Mouse (Mus musculus) limb, embryonic 10.5 days (tissue): ENCODE data around the gene Cptp. TPM values are rescaled to one million over a fixed set of nuclear protein-coding genes. Genes with fewer than 3 reads are reported as not detected.
A peak's percentile ranks its signal among the peaks of the same experiment; 100 is the strongest.

Experiments used
- DNase-seq: peaks from one replicate; pipeline ENCODE4 v3.0.0-alpha.2; 2017; ENCODE audit warnings: low spot score
- H3K27ac ChIP-seq: fragments of 300-500 bp; sonication (generic); 2 replicates; pipeline ENCODE4 v1.5.1; 2016; ENCODE audit warnings: mild to moderate bottlenecking
- H3K27me3 ChIP-seq: fragments of 300-500 bp; sonication (generic); 2 replicates; pipeline ENCODE4 v1.6.1; 2016; ENCODE audit warnings: low read depth, mild to moderate bottlenecking; ENCODE audit not compliant: poor library complexity, severe bottlenecking
- H3K36me3 ChIP-seq: fragments of 300-500 bp; sonication (generic); 2 replicates; pipeline ENCODE4 v1.6.1; 2016; ENCODE audit warnings: mild to moderate bottlenecking, moderate library complexity
- H3K4me1 ChIP-seq: fragments of 300-500 bp; sonication (generic); 2 replicates; pipeline ENCODE4 v1.6.1; 2016
- H3K4me3 ChIP-seq: fragments of 300-500 bp; sonication (generic); 2 replicates; pipeline ENCODE4 v1.5.1; 2016; ENCODE audit warnings: mild to moderate bottlenecking, moderate library complexity
- H3K9me3 ChIP-seq: fragments of 300-500 bp; sonication (generic); replicated peaks from 2 replicates; pipeline ENCODE4 v1.6.1; 2016; ENCODE audit warnings: mild to moderate bottlenecking
- WGBS: fragments of 180-500 bp; shearing (Covaris S2); methylation state at CpG from one replicate; pipeline ENCODE4 v1.1.7; 2016; 5-methylcytosine and 5-hydroxymethylcytosine counted together
- microRNA-seq: library from miRNA; unstranded; fragments of <30 nt; microRNA quantifications from one replicate; pipeline ENCODE4, GENCODE M21; 2017
- polyA plus RNA-seq: library from polyadenylated mRNA; unstranded; fragments of >200 nt; fragmentation: Nextera tagmentation; extraction: Ambion mirVana; gene quantifications from 2 replicates; pipeline ENCODE4 v1.2.1, GENCODE M21; 2016

Cptp gene
- polyA plus RNA-seq, 1 experiment from 2014 or later: 18.9 TPM

DNA sequence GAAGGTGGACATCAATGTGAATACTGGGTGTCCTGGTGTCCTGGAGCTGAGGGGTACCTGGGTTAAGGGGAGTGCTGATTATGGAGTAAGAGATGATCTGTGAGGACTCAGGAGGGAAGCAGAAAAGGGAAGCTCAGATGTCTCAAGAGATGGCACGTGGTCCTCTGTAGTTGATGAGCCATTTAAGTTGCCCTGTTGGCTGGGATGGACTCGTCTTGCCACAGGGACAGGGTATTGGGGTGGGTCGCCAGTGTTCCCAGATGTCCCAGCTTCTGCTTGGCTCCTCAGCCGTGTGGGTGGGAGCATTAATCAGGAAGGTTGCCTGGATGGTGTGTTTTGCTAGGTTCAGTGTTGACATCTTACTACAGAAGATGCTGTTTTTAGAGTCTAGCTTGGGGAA lies 36.0 kb downstream of the Cptp start:
- no peaks in the 10 kb centered on the region for H3K27me3 ChIP-seq
- H3K36me3 ChIP-seq: peaks cover 27% of the 10 kb centered on the region
- H3K9me3 ChIP-seq: no peaks in the 10 kb centered on the region
- H3K4me3 ChIP-seq: peak overlapping the region; percentile 81; the same call in 1 of the 2 replicates
- no peak overlapping the region for H3K27ac ChIP-seq
- peaks cover 34% of the 10 kb centered on the region for H3K4me1 ChIP-seq
- no peak for DNase-seq
- WGBS: 91% methylated on average over 4 of the region's 4 CpGs

DNA sequence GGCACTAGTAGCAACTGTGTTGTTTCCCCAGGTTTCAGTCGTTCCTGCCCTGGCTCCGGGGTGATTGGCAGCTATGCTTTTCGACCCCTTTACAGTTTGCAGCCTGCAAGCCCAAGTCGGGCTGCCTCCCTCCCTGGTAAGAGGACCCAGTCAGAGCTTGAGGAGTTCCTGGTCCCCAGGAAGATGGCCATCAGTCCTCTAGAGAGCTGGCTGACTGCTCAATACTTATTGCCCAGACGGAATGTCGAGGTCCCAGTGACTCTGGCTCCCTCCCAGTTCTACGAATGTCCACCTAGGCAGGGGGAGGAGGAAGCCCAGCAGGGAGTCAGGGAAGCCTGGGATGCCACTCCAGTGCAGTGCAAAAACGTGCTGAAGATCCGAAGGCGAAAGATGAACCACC lies 36.9 kb downstream of the Cptp start:
- Histone ChIP-seq H3K27me3 (no peaks in the 10 kb centered on the region), H3K4me3 (peak overlapping the region; percentile 81), H3K9me3 (no peaks in the 10 kb centered on the region), H3K4me1 (peaks cover 28% of the 10 kb centered on the region), H3K36me3 (peaks cover 36% of the 10 kb centered on the region), H3K27ac (peak overlapping the region; percentile 85)
- 56% methylated on average over 10 of the region's 10 CpGs for WGBS
- no peak for DNase-seq

DNA sequence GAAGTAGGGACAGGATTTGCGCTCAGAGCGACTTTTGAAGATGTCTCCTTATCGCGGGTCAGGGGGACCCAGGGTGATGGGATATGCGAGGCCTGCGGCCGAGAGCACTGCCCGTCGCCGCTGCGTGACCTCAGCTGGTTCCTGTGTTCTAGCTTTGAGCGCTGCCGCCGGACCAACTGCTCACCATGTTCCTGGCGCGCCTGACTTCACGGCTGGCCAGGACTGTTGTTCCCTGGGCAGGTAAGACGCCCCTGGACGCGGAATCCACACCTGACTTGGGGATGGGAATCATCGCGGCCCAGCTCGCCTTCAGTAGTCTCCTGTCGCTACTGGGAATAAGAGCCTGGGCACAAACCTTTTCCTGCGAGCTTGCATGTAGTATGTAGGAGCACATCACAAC lies 37.4 kb downstream of the Cptp start:
- Histone ChIP-seq H3K27ac (peak overlapping the region; percentile 85), H3K4me3 (peak overlapping the region; percentile 81), H3K36me3 (peaks cover 41% of the 10 kb centered on the region), H3K9me3 (no peaks in the 10 kb centered on the region), H3K4me1 (peaks cover 28% of the 10 kb centered on the region), H3K27me3 (no peaks in the 10 kb centered on the region)
- no peak for DNase-seq
- WGBS: under 1% methylated on average over 25 of the region's 25 CpGs

DNA sequence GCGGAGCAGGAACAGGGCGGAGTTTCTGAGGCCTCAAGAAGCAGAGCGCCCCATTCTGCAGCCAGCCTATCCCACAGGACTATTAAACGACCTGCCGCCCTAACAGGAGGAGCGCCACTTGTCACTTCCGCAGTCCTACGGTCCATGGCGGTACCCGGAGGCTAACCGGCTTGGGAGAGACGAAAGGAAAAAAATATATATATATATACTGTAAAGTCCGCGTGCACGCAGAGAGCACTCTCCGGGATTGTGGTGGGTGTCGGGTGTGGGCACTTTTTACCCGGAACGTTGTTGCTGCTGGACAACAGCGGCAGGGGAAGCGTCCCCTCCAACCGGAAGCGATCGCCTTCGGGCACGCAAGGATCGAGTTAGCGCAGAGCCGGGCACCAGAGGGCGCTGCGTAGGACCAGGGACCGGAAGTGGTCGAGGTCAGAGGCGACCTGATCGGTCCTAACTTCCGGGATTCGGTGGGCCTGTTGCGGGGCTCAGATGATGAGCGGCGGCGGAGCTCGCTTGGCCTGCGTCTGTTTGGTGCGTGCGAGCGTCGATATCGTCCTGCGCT lies 38.0 kb downstream of the Cptp start, which contains the start of gene Aurkaip1:
TSS of gene Aurkaip1 (plus strand) at position 68 of the 562 bp plus-strand sequence.
- no peaks in the 10 kb centered on the region for H3K27me3 ChIP-seq
- DNase-seq: peak; percentile 98
- no peaks in the 10 kb centered on the region for H3K9me3 ChIP-seq
- 0% methylated on average over 49 of the region's 49 CpGs for WGBS
- peaks cover 28% of the 10 kb centered on the region for H3K4me1 ChIP-seq
- peaks cover 46% of the 10 kb centered on the region for H3K36me3 ChIP-seq
- H3K4me3 ChIP-seq: peak within 1 kb of the TSS; percentile 81
- peak within 1 kb of the TSS; percentile 85 for H3K27ac ChIP-seq

DNA sequence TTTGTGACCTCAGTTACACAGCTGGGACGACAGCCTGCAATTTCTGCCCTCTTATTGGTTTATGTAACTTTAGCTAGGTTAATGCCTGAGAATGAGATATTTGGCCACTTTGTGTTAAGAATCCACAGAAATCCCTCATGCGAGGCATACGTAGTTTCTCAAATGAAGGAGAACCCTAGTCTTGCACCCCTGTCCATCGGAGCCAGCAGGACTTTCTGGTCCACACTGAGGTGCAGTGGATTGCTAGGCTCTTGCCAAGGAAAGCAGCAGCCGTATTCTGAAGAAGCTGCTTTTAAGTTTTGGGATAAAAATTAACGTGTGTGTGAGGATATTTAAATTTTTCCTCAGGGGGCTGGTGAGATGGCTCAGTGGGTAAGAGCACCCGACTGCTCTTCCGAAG lies 38.6 kb downstream of the Cptp start:
- Histone ChIP-seq H3K9me3 (no peaks in the 10 kb centered on the region), H3K27ac (no peak overlapping the region), H3K36me3 (peaks cover 53% of the 10 kb centered on the region), H3K4me1 (peaks cover 28% of the 10 kb centered on the region), H3K27me3 (no peaks in the 10 kb centered on the region), H3K4me3 (peak overlapping the region; percentile 81)
- DNase-seq: no peak
- whole genome bisulfite sequencing: 57% methylated on average over 8 of the region's 8 CpGs

DNA sequence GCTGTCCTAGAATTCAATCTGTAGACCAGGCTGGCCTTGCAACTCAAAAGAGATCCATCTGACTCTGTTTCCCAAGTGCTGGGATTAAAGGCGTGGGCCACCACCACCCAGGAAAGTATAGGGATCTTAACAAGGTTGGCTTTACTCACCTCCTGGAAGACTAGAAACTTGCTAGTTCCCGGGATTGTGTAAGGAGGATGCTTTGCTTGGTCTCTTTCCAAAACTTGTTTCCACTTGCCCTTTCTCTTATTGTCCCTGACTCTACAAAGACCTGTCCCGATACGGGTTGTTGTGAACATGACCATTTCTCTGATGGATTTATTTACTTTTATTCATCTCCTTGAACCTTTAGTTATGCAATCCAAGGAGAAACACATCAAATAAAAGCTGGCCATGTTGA lies 39.4 kb downstream of the Cptp start:
- DNase-seq: no peak
- Histone ChIP-seq H3K36me3 (peaks cover 58% of the 10 kb centered on the region), H3K4me3 (no peak overlapping the region), H3K27ac (no peak overlapping the region), H3K9me3 (no peaks in the 10 kb centered on the region), H3K27me3 (no peaks in the 10 kb centered on the region), H3K4me1 (peaks cover 28% of the 10 kb centered on the region)
- WGBS: 95% methylated on average over 4 of the region's 4 CpGs

DNA sequence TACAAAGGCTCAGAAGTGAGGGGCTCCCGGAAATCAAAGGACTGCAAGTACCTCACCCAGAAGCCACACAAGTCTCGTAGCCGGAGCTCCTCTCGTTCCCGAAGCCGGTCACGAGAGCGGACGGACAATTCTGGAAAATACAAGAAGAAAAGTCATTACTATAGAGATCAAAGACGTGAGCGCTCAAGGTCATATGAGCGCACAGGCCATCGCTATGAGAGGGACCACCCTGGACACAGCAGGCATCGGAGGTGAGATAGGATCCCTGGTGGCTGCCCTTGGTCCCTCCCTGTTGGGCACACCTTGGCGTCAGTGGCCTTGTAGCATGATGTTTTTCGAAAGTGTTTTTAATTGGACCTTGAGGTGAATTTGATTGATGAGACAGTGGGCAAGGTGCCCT lies 45.8 kb downstream of the Cptp start:
- Histone ChIP-seq H3K4me3 (no peak overlapping the region), H3K36me3 (peaks cover 100% of the 10 kb centered on the region), H3K4me1 (no peaks in the 10 kb centered on the region), H3K27ac (no peak overlapping the region), H3K9me3 (no peaks in the 10 kb centered on the region), H3K27me3 (no peaks in the 10 kb centered on the region)
- WGBS: 95% methylated on average over 16 of the region's 16 CpGs
- no peak for DNase-seq

DNA sequence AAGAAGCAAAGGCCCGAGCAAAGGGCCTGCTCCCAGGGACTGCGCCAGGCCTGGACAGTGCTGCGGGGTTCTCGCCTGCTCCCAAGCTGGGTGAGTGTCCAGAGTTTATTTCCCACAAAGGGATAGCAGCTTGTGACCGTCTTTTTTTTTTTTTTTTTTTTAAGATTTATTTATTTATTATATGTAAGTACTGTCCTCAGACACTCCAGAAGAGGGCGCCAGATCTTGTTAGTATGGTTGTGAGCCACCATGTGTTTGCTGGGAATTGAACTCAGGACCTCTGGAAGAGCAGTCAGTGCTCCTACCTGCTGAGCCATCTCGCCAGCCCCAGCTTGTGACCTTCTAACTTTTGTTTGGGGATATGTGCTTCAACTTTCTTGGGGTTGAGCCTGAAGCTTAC lies 48.2 kb downstream of the Cptp start:
- Histone ChIP-seq H3K27ac (no peak overlapping the region), H3K36me3 (peaks cover 100% of the 10 kb centered on the region), H3K9me3 (no peaks in the 10 kb centered on the region), H3K4me3 (no peak overlapping the region), H3K27me3 (no peaks in the 10 kb centered on the region), H3K4me1 (no peaks in the 10 kb centered on the region)
- DNase-seq: no peak
- WGBS: 82% methylated on average over 7 of the region's 7 CpGs

DNA sequence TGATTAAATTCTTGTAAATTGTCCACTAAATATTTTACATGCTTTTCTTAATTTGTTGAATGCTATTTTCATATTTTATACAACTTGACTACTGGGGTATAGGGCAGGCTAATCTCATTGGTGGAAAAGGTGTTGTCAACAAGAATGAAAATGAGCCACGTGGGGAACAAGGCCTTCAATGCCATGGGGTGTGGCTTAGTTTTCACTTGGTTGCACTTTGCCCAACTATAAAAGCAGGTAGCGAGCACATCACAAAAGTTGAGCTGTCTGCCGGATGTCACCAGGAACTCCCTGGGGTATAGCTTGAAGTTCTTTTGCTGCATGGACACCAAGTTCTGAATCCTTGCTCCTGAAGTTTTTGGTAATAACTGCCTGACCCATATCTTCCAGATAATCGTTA lies 51.7 kb downstream of the Cptp start:
- 93% methylated on average over 4 of the region's 4 CpGs for WGBS
- Histone ChIP-seq H3K4me1 (peaks cover 14% of the 10 kb centered on the region), H3K9me3 (no peaks in the 10 kb centered on the region), H3K36me3 (peaks cover 95% of the 10 kb centered on the region), H3K27me3 (no peaks in the 10 kb centered on the region), H3K27ac (no peak overlapping the region), H3K4me3 (no peak overlapping the region)
- DNase-seq: no peak

Small RNA genes within 50 kb of the gene (microRNA-seq; reads per million reads assigned to microRNA genes)
- gene Gm22991: not detected

Other genes starting within 250 kb of the Cptp start
- 74.1 and 74.8 TPM in 2 replicates for gene Cdk11b, start 244.6 kb downstream of the Cptp start, polyA plus RNA-seq
- gene Gm10563, start 224.0 kb downstream of the Cptp start, polyA plus RNA-seq: not detected in 2 replicates
- 8.4 and 10.4 TPM in 2 replicates for gene Mmp23, start 216.1 kb downstream of the Cptp start, polyA plus RNA-seq
- 18.9 and 25.2 TPM in 2 replicates for gene Mib2, start 200.2 kb downstream of the Cptp start, polyA plus RNA-seq
- 1.5 and 2.6 TPM in 2 replicates for gene Fndc10, start 175.1 kb downstream of the Cptp start, polyA plus RNA-seq
- 161 and 163 TPM in 2 replicates for gene Ssu72, start 164.6 kb downstream of the Cptp start, polyA plus RNA-seq
- gene Tmem240, start 134.6 kb downstream of the Cptp start, polyA plus RNA-seq: 0.58 and 0.79 TPM in 2 replicates
- 138 and 161 TPM in 2 replicates for gene Atad3a, start 108.3 kb downstream of the Cptp start, polyA plus RNA-seq
- 4.7 and 6.6 TPM in 2 replicates for gene Vwa1, start 94.7 kb downstream of the Cptp start, polyA plus RNA-seq
- gene Tmem88b, start 83.6 kb downstream of the Cptp start, polyA plus RNA-seq: 0.30 and 0.33 TPM in 2 replicates
- 0.18 TPM in 1 of 2 replicates, not detected in the other for gene Ankrd65, start 79.0 kb downstream of the Cptp start, polyA plus RNA-seq
- gene Mrpl20, start 66.6 kb downstream of the Cptp start, polyA plus RNA-seq: 246 and 297 TPM in 2 replicates
- 174 and 196 TPM in 2 replicates for gene Ccnl2, start 57.0 kb downstream of the Cptp start, polyA plus RNA-seq
- 186 and 204 TPM in 2 replicates for gene Aurkaip1, start 38.2 kb downstream of the Cptp start, polyA plus RNA-seq
- gene Mxra8, start 29.8 kb downstream of the Cptp start, polyA plus RNA-seq: 39.2 and 48.9 TPM in 2 replicates
- 3.8 and 4.7 TPM in 2 replicates for gene Dvl1, start 22.0 kb downstream of the Cptp start, polyA plus RNA-seq
- 0.24 and 0.31 TPM in 2 replicates for gene Tas1r3, start 6.1 kb downstream of the Cptp start, polyA plus RNA-seq
- 106 and 107 TPM in 2 replicates for gene Ints11, start 106 bp upstream of the Cptp start, polyA plus RNA-seq
- 52.4 and 55.5 TPM in 2 replicates for gene Pusl1, start 22.3 kb upstream of the Cptp start, polyA plus RNA-seq
- 20.9 and 25.3 TPM in 2 replicates for gene Acap3, start 22.4 kb upstream of the Cptp start, polyA plus RNA-seq
- 163 and 168 TPM in 2 replicates for gene Ube2j2, start 74.4 kb upstream of the Cptp start, polyA plus RNA-seq
- gene C1qtnf12, start 92.9 kb upstream of the Cptp start, polyA plus RNA-seq: 23.4 and 24.5 TPM in 2 replicates
- gene B3galt6, start 123.2 kb upstream of the Cptp start, polyA plus RNA-seq: 13.3 and 14.8 TPM in 2 replicates
- 143 and 149 TPM in 2 replicates for gene Sdf4, start 123.4 kb upstream of the Cptp start, polyA plus RNA-seq
- gene Tnfrsf4, start 144.4 kb upstream of the Cptp start, polyA plus RNA-seq: 0.60 and 0.61 TPM in 2 replicates
- 1.2 and 1.5 TPM in 2 replicates for gene Tnfrsf18, start 156.7 kb upstream of the Cptp start, polyA plus RNA-seq
- 0.54 and 0.67 TPM in 2 replicates for gene Ttll10, start 190.0 kb upstream of the Cptp start, polyA plus RNA-seq
- 76.0 and 78.5 TPM in 2 replicates for gene 9430015G10Rik, start 240.5 kb upstream of the Cptp start, polyA plus RNA-seq